Comparison of ENCODE assay signal across 38 mouse cellular contexts in the genomic region with DNA sequence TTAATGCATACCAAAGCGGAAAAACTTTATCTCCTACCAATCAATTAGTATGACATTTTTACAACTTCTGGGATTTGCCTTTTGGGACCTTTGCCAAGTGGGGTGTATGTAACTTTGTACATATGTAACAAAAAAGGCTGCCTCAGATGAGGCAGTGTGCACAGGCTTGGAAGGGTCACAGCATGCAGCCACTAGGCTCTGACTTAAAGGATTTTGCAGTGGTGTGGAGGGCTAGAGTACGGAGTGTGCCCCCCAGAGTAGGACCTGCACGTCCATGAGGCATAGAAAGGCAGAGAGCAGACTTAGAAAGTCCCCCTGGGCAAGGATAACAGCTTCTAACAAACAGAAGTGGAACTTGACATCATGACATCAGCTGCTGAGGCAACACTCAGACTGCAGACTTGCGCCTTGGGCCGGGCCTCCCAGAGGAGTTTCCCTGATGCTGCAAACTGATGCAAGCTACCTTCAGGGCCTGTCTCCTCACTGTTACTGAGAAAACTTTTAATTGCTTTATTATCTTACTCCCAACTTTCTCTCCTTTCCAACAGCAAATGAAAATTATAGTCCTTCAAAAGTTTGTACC. TPM values are rescaled to one million over a fixed set of nuclear protein-coding genes. Genes with fewer than 3 reads are reported as not detected.
DNase-seq lines count a peak whose midpoint lies in the region; ATAC-seq lines count a peak whose summit lies in the region.
"Had no signal": no experiment of that assay in that cellular context is flagged by ENCODE, and none has a peak within 500 bp of the region (broad histone marks: within the 10 kb centered on the region; RNA-seq: fewer than 3 reads in every experiment).

No protein-coding gene starts in this region.

- no peaks in the 10 kb centered on the region for H3K9me3 ChIP-seq in forebrain, embryonic 11.5 days (ENCODE audit: control insufficient read depth, low read length)
- 0 out of 2 replicates have a peak, but pooled peaks cover 3% of the 10 kb centered on the region for H3K9me3 ChIP-seq in kidney, embryonic 16.5 days (ENCODE audit: low read length)
- H3K9me3 ChIP-seq: embryonic facial prominence, embryonic 12.5 days; forebrain, embryonic 12.5 days; hindbrain, embryonic 10.5 days; hindbrain, embryonic 15.5 days; limb, embryonic 12.5 days had no signal

- WGBS in forebrain, embryonic 11.5 days: 70% methylated on average over 5 of the region's 5 CpGs
- 59% methylated on average over 5 of the region's 5 CpGs for WGBS in kidney, embryonic 16.5 days

- no peak overlapping the region for H3K27ac ChIP-seq in forebrain, embryonic 11.5 days (ENCODE audit: low read depth, low read length)
- no peak overlapping the region for H3K27ac ChIP-seq in kidney, embryonic 16.5 days (ENCODE audit: low read length)
- H3K27ac ChIP-seq: embryonic facial prominence, embryonic 12.5 days; forebrain, embryonic 12.5 days; heart, embryonic 13.5 days; hindbrain, embryonic 10.5 days; hindbrain, embryonic 15.5 days; left cerebral cortex, adult 2 months; limb, embryonic 12.5 days had no signal

- no peak overlapping the region for H3K9ac ChIP-seq in forebrain, embryonic 11.5 days (ENCODE audit: low read length)
- no peak overlapping the region for H3K9ac ChIP-seq in kidney, embryonic 16.5 days (replicated peaks; ENCODE audit: low read length)
- H3K9ac ChIP-seq: embryonic facial prominence, embryonic 12.5 days; forebrain, embryonic 12.5 days; forebrain, postnatal 0 days; heart, embryonic 13.5 days; hindbrain, embryonic 15.5 days; limb, embryonic 12.5 days had no signal

- intact Hi-C loops in heart, postnatal 36 days (cut with DNase I): no loop called here

- peak; percentile 55 for ATAC-seq in megakaryocyte, adult 5-6 weeks (ENCODE audit: poor library complexity, severe bottlenecking)
- ATAC-seq in forebrain, embryonic 11.5 days (replicated peaks; ENCODE audit: low FRiP score): no peak
- ATAC-seq in kidney, embryonic 16.5 days (ENCODE audit: low FRiP score, low TSS enrichment): no peak
- ATAC-seq: activated CD4-positive, CD25-positive, alpha-beta regulatory T cell, adult 4 months; forebrain, postnatal 0 days; inflammation-experienced regulatory T-cells, adult 6 months; midbrain, embryonic 16.5 days had no signal

- H3K4me3 ChIP-seq in forebrain, embryonic 11.5 days (ENCODE audit: low read depth, low read length): no peak overlapping the region
- H3K4me3 ChIP-seq in kidney, embryonic 16.5 days (ENCODE audit: low read length): no peak overlapping the region
- H3K4me3 ChIP-seq: embryonic facial prominence, embryonic 12.5 days; erythroblast, embryonic 14.5 days; forebrain, embryonic 12.5 days; heart, embryonic 13.5 days; hindbrain, embryonic 10.5 days; hindbrain, embryonic 15.5 days; left cerebral cortex, adult 2 months; limb, embryonic 12.5 days had no signal

- no peaks in the 10 kb centered on the region for H3K36me3 ChIP-seq in forebrain, embryonic 11.5 days (ENCODE audit: control insufficient read depth, insufficient read depth, low read length)
- no peaks in the 10 kb centered on the region for H3K36me3 ChIP-seq in kidney, embryonic 16.5 days (ENCODE audit: insufficient read depth, low read length)
- H3K36me3 ChIP-seq: embryonic facial prominence, embryonic 12.5 days; forebrain, embryonic 12.5 days; heart, embryonic 13.5 days; hindbrain, embryonic 10.5 days; hindbrain, embryonic 15.5 days; limb, embryonic 12.5 days had no signal

- peak; percentile 14 to 22 for DNase-seq in heart, adult 9 months (ENCODE audit: low spot score in 2 of 2)
- no peak for DNase-seq in heart, postnatal 36 days
- DNase-seq in lung, postnatal 4 days: peak; percentile 31 to 32
- no peak for DNase-seq in lung, postnatal 25 days (ENCODE audit: low spot score)
- DNase-seq in forebrain, embryonic 11.5 days (ENCODE audit: low spot score): no peak
- DNase-seq: adrenal gland, adult 2 months; cerebellum, adult 11 months; cerebellum, adult 9-10 months; cerebellum, postnatal 36 days; forebrain, postnatal 0 days; gastrocnemius, postnatal 10 days; heart, postnatal 10 days; kidney, adult 11 months; kidney, postnatal 25 days; thymus, adult 2 months had no signal

- no peaks in the 10 kb centered on the region for H3K27me3 ChIP-seq in forebrain, embryonic 11.5 days (ENCODE audit: control insufficient read depth, insufficient read depth, low read length)
- no peaks in the 10 kb centered on the region for H3K27me3 ChIP-seq in kidney, embryonic 16.5 days (ENCODE audit: insufficient read depth, low read length)
- H3K27me3 ChIP-seq: embryonic facial prominence, embryonic 12.5 days; heart, embryonic 13.5 days; hindbrain, embryonic 15.5 days; limb, embryonic 12.5 days had no signal

- H3K4me1 ChIP-seq in forebrain, embryonic 11.5 days (replicated peaks; ENCODE audit: control insufficient read depth, insufficient read depth, low read length): peaks cover 2% of the 10 kb centered on the region; the same call in 1 of the 2 replicates
- no peaks in the 10 kb centered on the region for H3K4me1 ChIP-seq in kidney, embryonic 16.5 days (ENCODE audit: insufficient read depth, low read length)
- H3K4me1 ChIP-seq: embryonic facial prominence, embryonic 12.5 days; heart, embryonic 13.5 days; hindbrain, embryonic 10.5 days; hindbrain, embryonic 15.5 days; limb, embryonic 12.5 days had no signal

- no peak overlapping the region for H3K4me2 ChIP-seq in forebrain, embryonic 11.5 days (ENCODE audit: low read depth, low read length, severe bottlenecking)
- no peak overlapping the region for H3K4me2 ChIP-seq in kidney, embryonic 16.5 days (replicated peaks; ENCODE audit: low read depth, low read length)
- H3K4me2 ChIP-seq: embryonic facial prominence, embryonic 12.5 days; forebrain, embryonic 12.5 days; heart, embryonic 13.5 days; hindbrain, embryonic 15.5 days; limb, embryonic 12.5 days; midbrain, embryonic 11.5 days had no signal

RNA-seq across cellular contexts. Expression of a gene that starts 24.3 kb away (rescaled TPM):
- total RNA-seq in heart, postnatal 36 days (2021): not detected
- not detected in 2 replicates for total RNA-seq in megakaryocyte, adult 5-6 weeks (2015)
- total RNA-seq in megakaryocyte, adult 5-6 weeks (2017): not detected in 2 replicates
- polyA plus RNA-seq in forebrain, embryonic 11.5 days (2014; fragmentation: Nextera tagmentation; extraction: Ambion mirVana): not detected in 2 replicates
- polyA plus RNA-seq in kidney, embryonic 16.5 days (2015; fragmentation: Nextera tagmentation; extraction: Ambion mirVana): not detected in 2 replicates
- total RNA-seq: adrenal gland, adult 2 months; forebrain, postnatal 0 days; gastrocnemius, postnatal 10 days; heart, adult 18-20 months; heart, postnatal 10 days; layer of hippocampus, adult 18-20 months; layer of hippocampus, postnatal 14 days; left cerebral cortex, adult 2 months; left cerebral cortex, postnatal 25 days; liver, adult 2 months; megakaryocyte progenitor cell, adult 5-6 weeks had no signal
- polyA plus RNA-seq: activated CD4-positive, CD25-positive, alpha-beta regulatory T cell, adult 4 months; adrenal gland, adult 2 months; embryonic facial prominence, embryonic 12.5 days; erythroblast, embryonic 14.5 days; forebrain, embryonic 12.5 days; forebrain, postnatal 0 days; heart, embryonic 13.5 days; hindbrain, embryonic 10.5 days; hindbrain, embryonic 15.5 days; inflammation-experienced regulatory T-cells, adult 6 months; kidney, embryonic 14.5 days; limb, embryonic 12.5 days; liver, adult 2 months; liver, embryonic 16.5 days; midbrain, embryonic 11.5 days; midbrain, embryonic 16.5 days; neural tube, embryonic 14.5 days had no signal

RNA-seq across cellular contexts. Expression of a gene that starts 40.6 kb away (rescaled TPM):
- not detected for total RNA-seq in heart, postnatal 36 days (2021)
- total RNA-seq in megakaryocyte, adult 5-6 weeks (2015): 0.62 and 1.7 TPM in 2 replicates
- 0.40 TPM in 1 of 2 replicates, not detected in the other for total RNA-seq in megakaryocyte, adult 5-6 weeks (2017)
- 0.11 TPM in 1 of 2 replicates, not detected in the other for polyA plus RNA-seq in forebrain, embryonic 11.5 days (2014; fragmentation: Nextera tagmentation; extraction: Ambion mirVana)
- polyA plus RNA-seq in kidney, embryonic 16.5 days (2015; fragmentation: Nextera tagmentation; extraction: Ambion mirVana): not detected in 2 replicates
- total RNA-seq: adrenal gland, adult 2 months; forebrain, postnatal 0 days; gastrocnemius, postnatal 10 days; heart, adult 18-20 months; heart, postnatal 10 days; layer of hippocampus, adult 18-20 months; layer of hippocampus, postnatal 14 days; left cerebral cortex, adult 2 months; left cerebral cortex, postnatal 25 days; liver, adult 2 months had no signal
- polyA plus RNA-seq: embryonic facial prominence, embryonic 12.5 days; erythroblast, embryonic 14.5 days; forebrain, embryonic 12.5 days; forebrain, postnatal 0 days; hindbrain, embryonic 10.5 days; inflammation-experienced regulatory T-cells, adult 6 months; kidney, embryonic 14.5 days; limb, embryonic 12.5 days; neural tube, embryonic 14.5 days had no signal

RNA-seq across cellular contexts. Expression of a gene that starts 48.2 kb away (rescaled TPM):
- 1 to 10 TPM; 6.3 to 8.0 TPM for total RNA-seq in heart, postnatal 36 days (2021)
- 112 and 151 TPM in 2 replicates for total RNA-seq in megakaryocyte, adult 5-6 weeks (2015)
- total RNA-seq in megakaryocyte, adult 5-6 weeks (2017): 78.0 and 87.4 TPM in 2 replicates
- polyA plus RNA-seq in forebrain, embryonic 11.5 days (2014; fragmentation: Nextera tagmentation; extraction: Ambion mirVana): 1.2 and 1.7 TPM in 2 replicates
- polyA plus RNA-seq in kidney, embryonic 16.5 days (2015; fragmentation: Nextera tagmentation; extraction: Ambion mirVana): 2.3 and 3.2 TPM in 2 replicates
- polyA plus RNA-seq: erythroblast, embryonic 14.5 days had no signal

RNA-seq across cellular contexts. Expression of a gene that starts 56.8 kb away (rescaled TPM):
- total RNA-seq in heart, postnatal 36 days (2021): not detected
- not detected in 2 replicates for total RNA-seq in megakaryocyte, adult 5-6 weeks (2015)
- total RNA-seq in megakaryocyte, adult 5-6 weeks (2017): not detected in 2 replicates
- 0.31 TPM in 1 of 2 replicates, not detected in the other for polyA plus RNA-seq in forebrain, embryonic 11.5 days (2014; fragmentation: Nextera tagmentation; extraction: Ambion mirVana)
- polyA plus RNA-seq in kidney, embryonic 16.5 days (2015; fragmentation: Nextera tagmentation; extraction: Ambion mirVana): 0.12 TPM in 1 of 2 replicates, not detected in the other
- total RNA-seq: adrenal gland, adult 2 months; forebrain, postnatal 0 days; gastrocnemius, postnatal 10 days; heart, adult 18-20 months; heart, postnatal 10 days; layer of hippocampus, adult 18-20 months; layer of hippocampus, postnatal 14 days; left cerebral cortex, adult 2 months; liver, adult 2 months; megakaryocyte progenitor cell, adult 5-6 weeks had no signal
- polyA plus RNA-seq: adrenal gland, adult 2 months; erythroblast, embryonic 14.5 days; kidney, embryonic 14.5 days; liver, adult 2 months; liver, embryonic 16.5 days; midbrain, embryonic 16.5 days had no signal

Comparison
In these comparisons a context has a peak if more than half of its experiments do, and no peak if none do; other contexts are left out.
1. DNase-seq: peak in heart, adult 9 months (2 of 2) and lung, postnatal 4 days (2 of 2); none in heart, postnatal 36 days (0 of 2), lung, postnatal 25 days (single experiment) and forebrain, embryonic 11.5 days (single experiment).
2. RNA of a gene that starts 48.2 kb away (total RNA-seq): 78.0 to 151 TPM in megakaryocyte, adult 5-6 weeks; 6.3 to 8.0 TPM in heart, postnatal 36 days; every median in the first group is over 4 times any median in the second.